Mouse (Mus musculus) neural tube, embryonic 14.5 days (tissue): Measurements from ENCODE around the gene Ago3. TPM values are rescaled to one million over a fixed set of nuclear protein-coding genes. Genes with fewer than 3 reads are reported as not detected.

ENCODE experiments used
- ATAC-seq: fragments of 200-750 bp; cut with Nextera tagmentation; 2 replicates; pipeline ENCODE4 v1.8.0; 2017; ENCODE audit warnings: low read depth, mild to moderate bottlenecking, moderate TSS enrichment, moderate library complexity
- H3K27ac ChIP-seq: fragments of 300-500 bp; sonication (generic); 2 replicates; pipeline ENCODE4 v1.5.1; 2014; ENCODE audit warnings: low read depth, mild to moderate bottlenecking, control low read depth, low read length, moderate library complexity, mixed read lengths
- H3K27me3 ChIP-seq: fragments of 300-500 bp; sonication (generic); 2 replicates; pipeline ENCODE4 v1.6.1; 2014; ENCODE audit warnings: low read length; ENCODE audit not compliant: control insufficient read depth, insufficient read depth
- H3K36me3 ChIP-seq: fragments of 300-500 bp; sonication (generic); 2 replicates; pipeline ENCODE4 v1.6.1; 2014; ENCODE audit warnings: low read length, mixed read lengths; ENCODE audit not compliant: control insufficient read depth, insufficient read depth
- H3K4me1 ChIP-seq: fragments of 300-500 bp; sonication (generic); 2 replicates; pipeline ENCODE4 v1.6.1; 2014; ENCODE audit warnings: low read length; ENCODE audit not compliant: control insufficient read depth, insufficient read depth
- H3K4me2 ChIP-seq: fragments of 300-500 bp; sonication (generic); 2 replicates; pipeline ENCODE4 v1.6.1; 2014; ENCODE audit warnings: mild to moderate bottlenecking, low read depth, low read length, control low read depth
- H3K4me3 ChIP-seq: fragments of 300-500 bp; sonication (generic); 2 replicates; pipeline ENCODE4 v1.5.1; 2014; ENCODE audit warnings: low read depth, low read length, control low read depth, mixed read lengths
- H3K9ac ChIP-seq: fragments of 300-500 bp; sonication (generic); replicated peaks from 2 replicates; pipeline ENCODE4 v1.6.1; 2014; ENCODE audit warnings: low read depth, mild to moderate bottlenecking, control low read depth, low read length, mixed read lengths
- H3K9me3 ChIP-seq: fragments of 300-500 bp; sonication (generic); 2 replicates; pipeline ENCODE4 v1.6.1; 2016; ENCODE audit warnings: low read length; ENCODE audit not compliant: control insufficient read depth
- WGBS: fragments of 180-500 bp; shearing (Covaris S2); extraction: QIAGEN DNeasy Blood & Tissue Kit; methylation state at CpG from one replicate; pipeline ENCODE4 v1.1.7; 2014; 5-methylcytosine and 5-hydroxymethylcytosine counted together
- polyA plus RNA-seq: library from polyadenylated mRNA; unstranded; fragments of >200 nt; fragmentation: Nextera tagmentation; extraction: Ambion mirVana; gene quantifications from 2 replicates; pipeline ENCODE4 v1.2.1, GENCODE M21; 2014

Ago3 gene
- polyA plus RNA-seq, 1 experiment from 2014 or later: 22.9 TPM

DNA sequence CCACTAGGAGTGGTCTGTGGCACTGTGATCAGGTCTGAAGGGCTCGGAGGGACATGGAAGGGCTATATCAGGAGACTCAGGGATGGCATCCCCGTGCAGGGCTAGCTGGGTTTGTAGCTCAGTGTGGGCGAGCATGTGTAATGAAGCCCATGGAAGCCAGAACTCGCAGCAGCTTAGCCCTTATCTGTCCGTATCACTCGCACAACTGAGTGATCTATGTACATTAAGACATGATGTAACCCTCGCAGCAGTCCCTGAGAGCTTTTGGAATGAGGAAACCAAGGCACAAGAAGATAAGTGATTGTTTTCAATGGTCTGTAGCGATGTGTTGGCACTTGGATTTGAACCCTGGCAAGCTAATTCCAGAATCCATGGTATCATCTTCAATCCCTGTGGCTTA, 145.8 kb downstream of the Ago3 start:
- no peak for ATAC-seq
- WGBS: 88% methylated on average over 8 of the region's 8 CpGs
- peaks cover 6% of the 10 kb centered on the region for H3K4me1 ChIP-seq
- peaks cover 17% of the 10 kb centered on the region for H3K27me3 ChIP-seq
- H3K9ac ChIP-seq: no peak overlapping the region
- H3K27ac ChIP-seq: no peak overlapping the region
- no peak overlapping the region for H3K4me2 ChIP-seq
- no peaks in the 10 kb centered on the region for H3K9me3 ChIP-seq
- no peak overlapping the region for H3K4me3 ChIP-seq
- H3K36me3 ChIP-seq: no peaks in the 10 kb centered on the region

DNA sequence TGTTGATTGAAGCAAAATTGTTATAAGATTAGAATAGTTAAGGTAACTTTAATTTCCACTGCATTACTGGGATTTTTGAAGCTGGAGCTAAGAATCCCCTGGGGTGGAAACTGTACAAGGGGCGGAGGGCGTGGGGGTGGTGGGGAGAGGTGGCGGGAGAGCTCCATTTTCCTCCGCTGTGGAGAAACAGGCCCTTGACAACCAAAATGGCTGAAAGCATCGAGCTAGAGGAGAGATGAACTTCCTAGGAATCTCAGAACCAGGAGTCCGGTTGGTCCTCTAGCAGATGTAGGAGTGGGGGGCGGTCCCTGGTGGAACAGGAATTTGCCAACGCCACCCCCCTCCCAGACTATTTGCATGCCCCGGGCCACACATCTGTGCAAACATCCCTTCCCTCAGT, 147.7 kb downstream of the Ago3 start:
- no peaks in the 10 kb centered on the region for H3K36me3 ChIP-seq
- H3K9ac ChIP-seq: no peak overlapping the region
- H3K4me1 ChIP-seq: peaks cover 4% of the 10 kb centered on the region
- H3K27me3 ChIP-seq: peaks cover 11% of the 10 kb centered on the region
- no peak overlapping the region for H3K4me2 ChIP-seq
- no peak overlapping the region for H3K27ac ChIP-seq
- H3K4me3 ChIP-seq: no peak overlapping the region
- no peak for ATAC-seq
- WGBS: 76% methylated on average over 9 of the region's 9 CpGs
- H3K9me3 ChIP-seq: no peaks in the 10 kb centered on the region

Other genes with a start within 250 kb of the Ago3 start
- 128 and 138 TPM in 2 replicates for gene Thrap3, start 226.8 kb downstream of the Ago3 start, polyA plus RNA-seq
- 69.6 and 79.7 TPM in 2 replicates for gene Map7d1, start 173.2 kb downstream of the Ago3 start, polyA plus RNA-seq
- gene Trappc3, start 167.2 kb downstream of the Ago3 start, polyA plus RNA-seq: 32.9 and 68.5 TPM in 2 replicates
- 1.3 and 6.1 TPM in 2 replicates for gene Col8a2, start 142.8 kb downstream of the Ago3 start, polyA plus RNA-seq
- 51.7 and 54.1 TPM in 2 replicates for gene Adprhl2, start 107.9 kb downstream of the Ago3 start, polyA plus RNA-seq
- gene Tekt2, start 103.9 kb downstream of the Ago3 start, polyA plus RNA-seq: 7.7 and 8.8 TPM in 2 replicates
- 15.7 and 18.8 TPM in 2 replicates for gene Ago1, start 39.0 kb upstream of the Ago3 start, polyA plus RNA-seq
- gene Ago4, start 103.9 kb upstream of the Ago3 start, polyA plus RNA-seq: 11.3 and 12.7 TPM in 2 replicates
- gene Clspn, start 127.4 kb upstream of the Ago3 start, polyA plus RNA-seq: 3.0 and 3.4 TPM in 2 replicates
- gene 5730409E04Rik, start 180.3 kb upstream of the Ago3 start, polyA plus RNA-seq: 16.5 and 23.7 TPM in 2 replicates
- gene Psmb2, start 248.1 kb upstream of the Ago3 start, polyA plus RNA-seq: 420 and 451 TPM in 2 replicates